Mouse (Mus musculus): ENCODE data around the gene Olfr1250. TPM values are rescaled to one million over a fixed set of nuclear protein-coding genes. Genes with fewer than 3 reads are reported as not detected.

Olfr1250 gene
- not detected in 2 replicates for polyA plus RNA-seq (2012; rRNA removed)

DNA sequence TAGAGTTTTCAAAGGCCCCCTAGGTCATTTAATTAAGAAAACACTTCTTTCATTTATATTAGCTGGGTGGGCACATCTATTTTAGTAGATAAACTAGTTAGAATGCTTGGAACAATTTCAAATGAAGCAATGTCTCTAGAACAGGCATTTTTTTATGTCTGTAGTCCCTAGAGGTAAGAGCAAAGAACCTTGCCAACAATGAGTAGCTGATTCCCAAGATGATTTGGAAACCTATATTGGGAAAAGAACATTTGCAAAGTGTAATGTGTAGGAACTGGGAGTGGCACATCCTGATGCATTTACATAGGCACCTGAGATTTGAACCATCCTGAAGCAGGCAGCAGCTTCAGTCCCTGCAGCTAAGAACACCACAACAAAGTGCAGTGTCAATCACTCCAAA is at the start of gene Olfr1250:
Olfr1250 (minus strand) TSS at position 101 of the 400 bp plus-strand sequence.

DNA sequence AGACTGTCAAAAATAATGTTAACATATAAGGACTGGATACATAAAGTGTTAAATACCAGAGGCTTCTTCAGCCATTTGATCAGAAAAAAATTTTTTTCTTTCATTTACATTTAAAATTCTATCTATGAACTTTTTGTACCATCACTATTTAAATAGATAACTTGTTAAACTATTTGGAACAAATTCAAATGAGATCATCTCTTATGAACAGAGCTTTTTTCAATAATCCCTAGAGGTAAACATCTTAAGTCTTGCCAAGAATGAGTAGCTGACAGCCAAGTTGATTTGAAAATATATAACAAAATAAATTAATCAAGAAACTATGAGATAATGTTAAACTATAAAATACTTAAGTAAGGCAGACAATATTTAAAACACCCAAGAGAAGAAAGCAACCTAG is 10.6 kb upstream of the Olfr1250 start, which contains the start of gene Olfr1251:
Olfr1251 (minus strand) TSS at position 101 of the 400 bp plus-strand sequence.

DNA sequence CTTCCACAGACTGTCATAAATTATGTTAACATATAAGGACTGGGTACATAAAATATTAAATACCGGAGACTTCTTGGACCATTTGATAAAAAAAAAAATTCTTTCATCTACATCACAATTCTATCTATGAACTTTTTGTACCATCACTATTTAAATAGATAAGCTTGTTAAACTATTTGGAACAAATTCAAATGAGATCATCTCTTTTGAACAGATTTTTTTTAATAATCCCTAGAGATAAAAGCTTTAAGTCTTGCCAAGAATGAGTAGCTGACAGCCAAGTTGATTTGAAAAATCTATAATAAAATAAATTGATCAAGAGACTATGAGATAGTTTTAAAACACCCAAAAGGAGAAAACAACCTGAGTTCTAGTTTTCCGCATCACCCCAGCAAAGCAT is 26.4 kb downstream of the Olfr1250 start, which contains the start of gene Olfr1249:
Olfr1249 (minus strand) TSS at position 101 of the 400 bp plus-strand sequence.

DNA sequence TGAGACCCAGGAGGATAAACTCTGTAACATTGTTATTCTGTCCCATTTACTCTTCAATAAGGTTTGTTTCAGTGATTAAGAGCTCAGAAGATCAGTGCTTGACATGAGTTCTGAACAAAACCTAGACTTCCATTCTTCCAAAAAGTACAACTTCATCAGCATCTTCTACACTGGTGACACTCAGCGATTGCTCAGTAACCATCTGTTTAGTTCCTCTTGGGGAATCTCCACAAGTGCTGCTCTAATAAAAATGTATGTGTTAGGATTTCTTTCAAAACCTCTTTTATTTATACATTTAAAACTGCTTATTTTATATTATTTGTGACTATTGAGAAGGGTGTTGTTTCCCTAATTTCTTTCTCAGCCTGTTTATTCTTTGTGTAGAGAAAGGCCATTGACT is 43.1 kb downstream of the Olfr1250 start, which contains the start of gene Olfr1248:
Olfr1248 (minus strand) TSS at position 101 of the 400 bp plus-strand sequence.

DNA sequence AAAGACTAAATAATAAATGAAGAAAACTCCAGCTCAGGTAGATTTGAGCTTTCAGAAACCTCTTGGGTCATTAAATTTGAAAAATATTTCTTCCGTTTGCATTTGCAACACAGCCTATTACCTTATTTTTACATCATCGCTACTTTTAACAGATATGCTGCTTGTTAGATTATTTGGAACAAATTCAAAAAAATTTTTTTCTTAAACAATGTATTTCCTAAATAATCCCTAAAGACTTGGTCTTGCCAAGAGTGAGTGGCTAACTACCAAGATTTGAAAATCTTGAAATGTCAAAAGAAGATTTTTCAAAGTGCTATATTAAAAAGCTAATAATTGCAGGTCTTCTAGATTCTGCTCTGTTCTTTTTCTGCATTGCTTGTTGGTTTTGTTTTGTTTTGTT is 47.2 kb downstream of the Olfr1250 start, which contains the start of gene Olfr1247:
Olfr1247 (minus strand) TSS at position 101 of the 400 bp plus-strand sequence.

Other genes with a start within 250 kb of the Olfr1250 start
- gene Olfr1239, start 241.1 kb downstream of the Olfr1250 start, polyA plus RNA-seq (2012; rRNA removed) = not detected in 2 replicates
- gene Olfr1240, start 218.5 kb downstream of the Olfr1250 start, polyA plus RNA-seq (2012; rRNA removed) = not detected in 2 replicates
- gene Olfr1241, start 174.3 kb downstream of the Olfr1250 start, polyA plus RNA-seq (2012; rRNA removed) = not detected in 2 replicates
- not detected in 2 replicates for gene Olfr1242, start 163.1 kb downstream of the Olfr1250 start, polyA plus RNA-seq (2012; rRNA removed)
- not detected in 2 replicates for gene Olfr1243, start 130.0 kb downstream of the Olfr1250 start, polyA plus RNA-seq (2012; rRNA removed)
- gene Olfr1245, start 83.0 kb downstream of the Olfr1250 start, polyA plus RNA-seq (2012; rRNA removed) = not detected in 2 replicates
- not detected in 2 replicates for gene Olfr1246, start 68.3 kb downstream of the Olfr1250 start, polyA plus RNA-seq (2012; rRNA removed)
- gene Olfr1247, start 47.3 kb downstream of the Olfr1250 start, polyA plus RNA-seq (2012; rRNA removed) = not detected in 2 replicates
- not detected in 2 replicates for gene Olfr1248, start 43.2 kb downstream of the Olfr1250 start, polyA plus RNA-seq (2012; rRNA removed)
- not detected in 2 replicates for gene Olfr1249, start 26.5 kb downstream of the Olfr1250 start, polyA plus RNA-seq (2012; rRNA removed)
- not detected in 2 replicates for gene Olfr1251, start 10.5 kb upstream of the Olfr1250 start, polyA plus RNA-seq (2012; rRNA removed)
- gene Olfr1252, start 63.5 kb upstream of the Olfr1250 start, polyA plus RNA-seq (2012; rRNA removed) = not detected in 2 replicates
- not detected in 2 replicates for gene Olfr1253, start 95.6 kb upstream of the Olfr1250 start, polyA plus RNA-seq (2012; rRNA removed)
- gene Olfr1254, start 132.2 kb upstream of the Olfr1250 start, polyA plus RNA-seq (2012; rRNA removed) = not detected in 2 replicates
- not detected in 2 replicates for gene Olfr1255, start 150.6 kb upstream of the Olfr1250 start, polyA plus RNA-seq (2012; rRNA removed)
- not detected in 2 replicates for gene Olfr1256, start 180.1 kb upstream of the Olfr1250 start, polyA plus RNA-seq (2012; rRNA removed)
- not detected in 2 replicates for gene Olfr48, start 186.7 kb upstream of the Olfr1250 start, polyA plus RNA-seq (2012; rRNA removed)
- gene Olfr1257, start 217.0 kb upstream of the Olfr1250 start, polyA plus RNA-seq (2012; rRNA removed) = not detected in 2 replicates

All from liver, embryonic 18 days (tissue).